Mouse (Mus musculus) lung, postnatal 0 days (tissue): ENCODE measurements around the gene Atg4a-ps.

Experiments used
- CTCF ChIP-seq: IDR thresholded peaks from 2 replicates; pipeline ENCODE4 v1.5.1; 2016; ENCODE audit warnings: antibody characterized with exemption, mild to moderate bottlenecking
- EP300 ChIP-seq: IDR thresholded peaks from 2 replicates; pipeline ENCODE4 v1.6.1; 2016; ENCODE audit warnings: antibody characterized with exemption, mild to moderate bottlenecking, control low read depth

DNA sequence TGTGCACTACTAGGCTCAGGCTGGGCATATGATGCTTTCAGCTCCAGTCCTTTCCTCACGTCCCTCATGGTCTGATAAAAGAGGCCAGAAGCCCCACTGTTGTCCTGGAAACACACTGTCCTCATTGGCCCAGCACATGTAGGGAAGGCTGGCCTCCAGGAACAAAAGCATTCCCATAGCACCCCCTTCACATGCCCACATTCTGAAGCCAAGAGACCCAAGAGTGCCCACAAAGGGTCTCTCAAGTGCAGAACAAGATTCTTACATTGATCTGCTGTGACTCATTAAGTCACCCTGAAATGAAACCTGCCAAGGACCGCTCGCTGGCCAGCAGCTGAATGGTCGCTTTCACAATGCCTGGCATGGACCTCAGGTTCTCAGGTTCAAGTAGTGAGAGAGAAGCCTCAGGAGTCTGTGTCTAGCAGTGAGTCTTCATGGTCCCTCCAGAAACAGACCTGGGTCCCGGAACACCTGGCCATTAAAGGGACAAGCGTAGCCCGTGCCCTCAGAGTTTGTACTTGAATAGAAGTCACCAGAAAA, 50.5 kb downstream of the Atg4a-ps start:
- TF ChIP-seq CTCF (no peak), EP300 (no peak)
